Mouse (Mus musculus) liver, postnatal 0 days (tissue): Measurements from ENCODE around the gene Sema7a. TPM values are rescaled to one million over a fixed set of nuclear protein-coding genes. Genes with fewer than 3 reads are reported as not detected.

Experiments used
- ATAC-seq: fragments of 200-750 bp; cut with Nextera tagmentation; 2 replicates; pipeline ENCODE4 v1.8.0; 2017; ENCODE audit warnings: mild to moderate bottlenecking, moderate library complexity
- DNase-seq: peaks from one replicate; pipeline ENCODE4 v3.0.0-alpha.2; 2016
- H3K27ac ChIP-seq: fragments of 300-500 bp; sonication (generic); 2 replicates; pipeline ENCODE4 v1.5.1; 2014; ENCODE audit warnings: antibody characterized with exemption, moderate library complexity, mild to moderate bottlenecking, low read depth
- H3K27me3 ChIP-seq: fragments of 300-500 bp; sonication (generic); 2 replicates; pipeline ENCODE4 v1.6.1; 2014; ENCODE audit warnings: low read length, control low read depth, mixed read lengths; ENCODE audit not compliant: insufficient read depth
- H3K36me3 ChIP-seq: fragments of 300-500 bp; sonication (generic); replicated peaks from 2 replicates; pipeline ENCODE4 v1.6.1; 2014; ENCODE audit warnings: mild to moderate bottlenecking, control low read depth, low read length, moderate library complexity, mixed read lengths; ENCODE audit not compliant: insufficient read depth
- H3K4me1 ChIP-seq: fragments of 300-500 bp; sonication (generic); 2 replicates; pipeline ENCODE4 v1.6.1; 2014; ENCODE audit warnings: antibody characterized with exemption, mild to moderate bottlenecking, control low read depth; ENCODE audit not compliant: insufficient read depth
- H3K4me2 ChIP-seq: fragments of 300-500 bp; sonication (generic); 2 replicates; pipeline ENCODE4 v1.6.1; 2014; ENCODE audit warnings: low read depth, mild to moderate bottlenecking, low read length, moderate library complexity, mixed read lengths
- H3K4me3 ChIP-seq: fragments of 300-500 bp; sonication (generic); 2 replicates; pipeline ENCODE4 v1.5.1; 2014; ENCODE audit warnings: low read depth, low read length
- H3K9ac ChIP-seq: fragments of 300-500 bp; sonication (generic); replicated peaks from 2 replicates; pipeline ENCODE4 v1.6.1; 2014; ENCODE audit warnings: mild to moderate bottlenecking, moderate library complexity
- H3K9me3 ChIP-seq: fragments of 300-500 bp; sonication (generic); 2 replicates; pipeline ENCODE4 v1.6.1; 2016; ENCODE audit warnings: mild to moderate bottlenecking, control low read depth, low read length, mixed read lengths
- CTCF ChIP-seq: sonication (generic); IDR thresholded peaks from 2 replicates; pipeline ENCODE4 v1.5.1; 2016; ENCODE audit warnings: antibody characterized with exemption, low read depth
- EP300 ChIP-seq: IDR thresholded peaks from 2 replicates; pipeline ENCODE4 v1.6.1; 2016; ENCODE audit warnings: antibody characterized with exemption, low read depth, mild to moderate bottlenecking
- WGBS: fragments of 180-500 bp; shearing (Covaris S2); extraction: QIAGEN DNeasy Blood & Tissue Kit; methylation state at CpG from one replicate; pipeline ENCODE4 v1.1.7; 2014; ENCODE audit not compliant: insufficient replicate concordance; 5-methylcytosine and 5-hydroxymethylcytosine counted together
- polyA plus RNA-seq: library from polyadenylated mRNA; unstranded; fragments of >200 nt; fragmentation: Nextera tagmentation; extraction: Ambion mirVana; gene quantifications from 2 replicates; pipeline ENCODE4 v1.2.1, GENCODE M21; 2015

The Sema7a gene
- polyA plus RNA-seq, 1 experiment from 2014 or later, result not detected

- Histone ChIP-seq H3K27me3 (no peaks in the 10 kb centered on the region), H3K27ac (no peak overlapping the region), H3K36me3 (no peaks in the 10 kb centered on the region), H3K4me1 (peaks cover 6% of the 10 kb centered on the region; the same call in 1 of the 2 replicates), H3K4me2 (no peak overlapping the region), H3K9me3 (no peaks in the 10 kb centered on the region), H3K4me3 (no peak overlapping the region), H3K9ac (no peak overlapping the region)
- TF ChIP-seq CTCF (no peak), EP300 (no peak)
- WGBS, result 58% methylated on average over 5 of the region's 5 CpGs
- no peak for DNase-seq
- ATAC-seq, result peak; percentile 66; the same call in 1 of the 2 replicates
Observed at GRCm38 (mm10) chr9:57904250-57904644, 35.7 kb upstream of the Sema7a start.

- H3K9me3 ChIP-seq, result no peaks in the 10 kb centered on the region
- no peak overlapping the region for H3K9ac ChIP-seq
- H3K4me1 ChIP-seq, result peaks cover 11% of the 10 kb centered on the region
- 41% methylated on average over 6 of the region's 6 CpGs for WGBS
- H3K27ac ChIP-seq, result peak overlapping the region; percentile 31; the same call in 1 of the 2 replicates
- no peaks in the 10 kb centered on the region for H3K27me3 ChIP-seq
- H3K4me2 ChIP-seq, result no peak overlapping the region
- no peak for TF ChIP-seq EP300
- TF ChIP-seq CTCF, result no peak
- DNase-seq (no peak), ATAC-seq (no peak)
- no peaks in the 10 kb centered on the region for H3K36me3 ChIP-seq
- H3K4me3 ChIP-seq, result no peak overlapping the region
Observed at GRCm38 (mm10) chr9:57907206-57907605, 32.7 kb upstream of the Sema7a start.

- 2% methylated on average over 47 of the region's 47 CpGs for WGBS
- H3K4me1 ChIP-seq, result peaks cover 9% of the 10 kb centered on the region
- peak within 1 kb of the TSS; percentile 75 for H3K9ac ChIP-seq
- ATAC-seq (peak; percentile 99), DNase-seq (peak; percentile 92)
- H3K9me3 ChIP-seq, result no peaks in the 10 kb centered on the region
- peaks cover 12% of the 10 kb centered on the region for H3K36me3 ChIP-seq
- peak within 1 kb of the TSS; percentile 83 for H3K27ac ChIP-seq
- peak within 1 kb of the TSS; percentile 58 for H3K4me3 ChIP-seq
- H3K4me2 ChIP-seq, result peak within 1 kb of the TSS; percentile 96
- H3K27me3 ChIP-seq, result no peaks in the 10 kb centered on the region
- TF ChIP-seq CTCF, result no peak
- peak; percentile 47; the same call in 1 of the 2 replicates for TF ChIP-seq EP300
Observed at GRCm38 (mm10) chr9:57910254-57911160, 29.4 kb upstream of the Sema7a start, which contains the start of gene Ubl7. TSS of gene Ubl7 (plus strand) at chr9:57910979.

GRCm38 (mm10) chr9:57912571-57912970 lies 27.3 kb upstream of the Sema7a start:
- peaks cover 20% of the 10 kb centered on the region for H3K36me3 ChIP-seq
- no peak overlapping the region for H3K4me2 ChIP-seq
- no peak for TF ChIP-seq CTCF
- TF ChIP-seq EP300, result no peak
- H3K4me1 ChIP-seq, result peaks cover 9% of the 10 kb centered on the region
- DNase-seq (no peak), ATAC-seq (no peak)
- no peak overlapping the region for H3K9ac ChIP-seq
- H3K27me3 ChIP-seq, result no peaks in the 10 kb centered on the region
- H3K9me3 ChIP-seq, result no peaks in the 10 kb centered on the region
- WGBS, result 94% methylated on average over 5 of the region's 5 CpGs
- H3K4me3 ChIP-seq, result no peak overlapping the region
- H3K27ac ChIP-seq, result no peak overlapping the region

DNA sequence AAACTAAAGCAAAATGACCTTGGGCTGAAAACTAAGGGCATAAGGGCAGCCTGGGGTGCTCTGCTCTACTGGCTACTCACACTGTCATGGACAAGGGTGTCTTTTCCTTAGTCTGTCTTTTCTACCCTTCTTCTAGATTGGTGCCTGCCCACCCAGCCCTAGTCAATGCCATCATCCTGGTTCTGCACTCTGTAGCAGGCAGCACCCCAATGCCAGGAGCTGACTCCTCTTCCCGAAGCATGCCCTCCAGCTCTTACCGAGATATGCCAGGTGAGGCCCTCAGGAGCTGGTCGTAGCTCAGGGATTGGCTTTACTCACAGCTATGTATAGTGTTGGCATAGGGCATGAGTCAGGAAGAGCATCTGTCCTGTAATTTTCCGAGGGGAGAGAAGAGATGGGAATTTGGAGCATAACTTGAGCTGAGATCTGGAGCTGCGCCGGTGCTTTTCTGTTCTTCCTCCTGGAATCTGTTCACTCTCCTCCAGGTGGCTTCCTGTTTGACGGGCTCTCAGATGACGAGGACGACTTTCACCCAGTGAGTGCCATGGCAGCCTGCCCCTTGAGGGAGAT lies 18.3 kb upstream of the Sema7a start:
- Histone ChIP-seq H3K4me1 (no peaks in the 10 kb centered on the region), H3K27me3 (no peaks in the 10 kb centered on the region), H3K4me3 (no peak overlapping the region), H3K9ac (no peak overlapping the region), H3K9me3 (no peaks in the 10 kb centered on the region), H3K36me3 (peaks cover 63% of the 10 kb centered on the region), H3K4me2 (no peak overlapping the region), H3K27ac (no peak overlapping the region)
- no peak for DNase-seq
- WGBS, result 92% methylated on average over 9 of the region's 9 CpGs
- ATAC-seq, result no peak
- TF ChIP-seq EP300 (no peak), CTCF (no peak)

- Histone ChIP-seq H3K4me2 (no peak overlapping the region), H3K4me3 (no peak overlapping the region), H3K9me3 (no peaks in the 10 kb centered on the region), H3K9ac (no peak overlapping the region), H3K36me3 (peaks cover 66% of the 10 kb centered on the region), H3K27me3 (no peaks in the 10 kb centered on the region), H3K4me1 (no peaks in the 10 kb centered on the region; the same call in 1 of the 2 replicates), H3K27ac (no peak overlapping the region)
- no peak for DNase-seq
- TF ChIP-seq CTCF (no peak), EP300 (no peak)
- 97% methylated on average over 5 of the region's 5 CpGs for WGBS
- no peak for ATAC-seq
Observed at GRCm38 (mm10) chr9:57922381-57922780, 17.5 kb upstream of the Sema7a start.
